Mouse (Mus musculus) ES-E14 (cell line): Measurements from ENCODE around the gene Psmd13. TPM values are rescaled to one million over a fixed set of nuclear protein-coding genes. Genes with fewer than 3 reads are reported as not detected.

Experiments used
- DNase-seq: peaks from one replicate; pipeline ENCODE4 v3.0.0-alpha.2; 2013; ENCODE audit warnings: low read depth, low spot score
- H3K27ac ChIP-seq: 2 replicates; pipeline ENCODE4 v1.5.1; 2012; ENCODE audit warnings: low read depth, mild to moderate bottlenecking, low read length, moderate library complexity, mixed read lengths; ENCODE audit not compliant: poor library complexity, insufficient read depth, severe bottlenecking
- H3K36me3 ChIP-seq: 2 replicates; pipeline ENCODE4 v1.6.1; 2012; ENCODE audit warnings: mild to moderate bottlenecking, low read length, moderate library complexity, mixed read lengths; ENCODE audit not compliant: control insufficient read depth, poor library complexity, insufficient read depth, severe bottlenecking
- H3K4me1 ChIP-seq, 2 experiments: fragments of 150-350 bp in 1 of 2; sonication (generic) in 1 of 2; 2 replicates each; pipeline ENCODE4 v1.6.1; 2012; ENCODE audit warnings: low read length in 2 of 2, mild to moderate bottlenecking in 1 of 2, mixed read lengths in 1 of 2; ENCODE audit not compliant: control insufficient read depth in 2 of 2, insufficient read depth in 2 of 2, poor library complexity in 1 of 2
- H3K4me3 ChIP-seq, 2 experiments: fragments of 150-350 bp in 1 of 2; sonication (generic) in 1 of 2; 2 replicates each; pipeline ENCODE4 v1.5.1; 2012; ENCODE audit warnings: low read length in 2 of 2, low read depth in 1 of 2, mild to moderate bottlenecking in 1 of 2, mixed read lengths in 1 of 2; ENCODE audit not compliant: insufficient read depth in 1 of 2, poor library complexity in 1 of 2, severe bottlenecking in 1 of 2
- H3K9ac ChIP-seq: 2 replicates; pipeline ENCODE4 v1.6.1; 2012; ENCODE audit warnings: low read depth, mild to moderate bottlenecking, low read length, mixed read lengths; ENCODE audit not compliant: poor library complexity, insufficient read depth, severe bottlenecking
- H3K9me3 ChIP-seq: fragments of 150-350 bp; sonication (generic); 2 replicates; pipeline ENCODE4 v1.6.1; 2012; ENCODE audit warnings: low read depth, mild to moderate bottlenecking, low read length; ENCODE audit not compliant: control insufficient read depth, insufficient read depth
- CHD2 ChIP-seq: IDR thresholded peaks from 2 replicates; pipeline ENCODE4 v1.6.1; 2014; ENCODE audit warnings: mild to moderate bottlenecking, low read depth, low read length, inconsistent platforms
- HCFC1 ChIP-seq: IDR thresholded peaks from 2 replicates; pipeline ENCODE4 v1.6.1; 2012; ENCODE audit warnings: low read length, inconsistent platforms, borderline replicate concordance; ENCODE audit not compliant: insufficient read depth
- MAFK ChIP-seq: IDR thresholded peaks from 2 replicates; pipeline ENCODE4 v1.6.1; 2014; ENCODE audit warnings: mild to moderate bottlenecking, low read depth, low read length, inconsistent platforms; ENCODE audit not compliant: insufficient read depth
- ZC3H11A ChIP-seq: IDR thresholded peaks from 2 replicates; pipeline ENCODE4 v1.6.1; 2012; ENCODE audit warnings: low read depth, mild to moderate bottlenecking, inconsistent platforms, low read length, borderline replicate concordance
- ZNF384 ChIP-seq: IDR thresholded peaks from 2 replicates; pipeline ENCODE4 v1.6.1; 2012; ENCODE audit warnings: low read depth, low read length, inconsistent platforms
- in situ Hi-C, 2 experiments: fragments of 600-800 bp; cut with MboI; formaldehyde crosslinking; loops; one replicate each; pipeline ENCODE4 v1.15.1; 2025; ENCODE audit warnings: low sequenced_read_pairs in 2 of 2, inconsistent platforms in 1 of 2; ENCODE audit not compliant: unreplicated experiment in 2 of 2
- total RNA-seq: library from RNA; depleted of rRNA; stranded (reverse); fragments of 300-350 nt; gene quantifications from 2 replicates; pipeline ENCODE4 v1.2.3, GENCODE M21; 2012

Psmd13 gene
- total RNA-seq, 1 experiment, result 199 TPM

DNA sequence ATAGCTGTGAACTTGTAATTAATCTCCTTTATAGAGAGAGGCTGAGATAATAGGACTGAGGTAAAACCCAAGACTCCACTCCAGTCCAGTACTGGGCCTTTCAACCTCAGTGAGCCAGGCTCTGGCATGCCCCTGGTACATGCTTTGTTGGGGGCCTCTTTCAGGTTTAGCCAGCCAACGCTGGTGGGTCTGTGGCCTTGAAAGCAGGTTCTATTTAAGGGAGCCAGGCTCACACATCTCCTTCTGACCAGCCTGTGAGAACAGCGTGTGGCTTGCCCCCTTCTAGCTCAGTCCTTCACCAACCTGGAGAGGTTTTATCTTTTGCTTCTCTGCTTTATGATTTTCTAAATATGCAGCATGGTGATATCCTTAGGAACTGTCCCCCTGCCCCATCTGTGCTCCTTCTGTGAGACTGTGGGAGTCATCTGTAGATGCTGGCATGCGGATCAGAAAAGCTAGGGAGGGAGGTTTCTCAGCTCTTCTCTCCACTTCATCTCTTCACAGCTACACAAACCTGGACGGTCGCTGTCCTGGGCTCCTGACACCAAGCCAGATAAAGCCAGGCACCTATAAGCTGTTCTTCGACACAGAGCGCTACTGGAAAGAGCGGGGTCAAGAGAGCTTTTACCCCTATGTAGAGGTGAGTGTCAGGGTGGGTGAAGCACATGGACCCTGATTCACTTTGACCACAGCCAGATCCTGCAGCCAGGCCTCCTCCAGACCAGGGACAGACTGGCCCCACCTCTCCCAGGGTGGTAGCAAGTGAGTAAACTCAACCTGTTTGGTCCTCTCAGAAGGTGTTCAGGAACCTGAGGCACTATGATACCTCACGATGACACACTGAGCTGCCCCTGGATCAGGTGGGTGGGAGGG, 45.3 kb upstream of the Psmd13 start:
- DNase-seq, result no peak
- Histone ChIP-seq H3K9ac (no peak overlapping the region), H3K4me1 (peaks cover 0 to 13% of the 10 kb centered on the region in 2 experiments; a peak in 2 of 4 replicates), H3K9me3 (no peaks in the 10 kb centered on the region), H3K27ac (no peak overlapping the region), H3K4me3 (no peak overlapping the region), H3K36me3 (peaks cover 4% of the 10 kb centered on the region; the same call in 1 of the 2 replicates)
- TF ChIP-seq HCFC1, result no peak
- in situ Hi-C loops, result loop anchor here in 1 of 2 experiments (25.0 kb wide), 1 partner anchor 226 kb away; the partner anchor contains the start of gene B4galnt4

DNA sequence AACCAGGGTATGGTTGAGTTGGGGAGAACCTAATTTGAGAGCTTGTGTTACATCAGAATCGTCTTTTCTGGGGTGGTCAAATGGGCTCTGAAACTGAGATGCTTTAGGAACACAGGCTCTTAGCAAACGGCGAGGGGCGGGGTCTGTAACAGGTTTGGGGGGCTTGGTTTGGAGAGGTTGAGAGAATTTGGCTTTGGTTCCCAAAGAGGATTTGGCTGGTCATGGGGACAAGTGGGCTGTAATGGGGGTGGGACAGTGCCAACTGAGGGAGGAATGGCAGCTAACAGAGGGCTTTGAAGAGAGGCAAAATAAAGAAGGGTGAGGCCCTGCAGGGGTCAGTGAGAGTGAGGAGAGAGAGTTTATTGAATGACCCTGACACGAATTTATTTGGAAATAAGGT, 42.2 kb upstream of the Psmd13 start:
- H3K4me1 ChIP-seq, result peaks cover 4 to 18% of the 10 kb centered on the region in 2 experiments; a peak in 2 of 4 replicates
- no peak for DNase-seq
- in situ Hi-C loops, result loop anchor here in 1 of 2 experiments (25.0 kb wide), 1 partner anchor 223 kb away; the partner anchor contains the start of gene B4galnt4
- TF ChIP-seq HCFC1 (no peak), ZC3H11A (no peak), CHD2 (no peak)
- H3K9me3 ChIP-seq, result no peaks in the 10 kb centered on the region
- H3K27ac ChIP-seq, result no peak overlapping the region
- H3K4me3 ChIP-seq, result no peak overlapping the region
- H3K36me3 ChIP-seq, result peaks cover 4% of the 10 kb centered on the region; the same call in 1 of the 2 replicates
- H3K9ac ChIP-seq, result no peak overlapping the region

GRCm38 (mm10) chr7:140840750-140841735, 40.7 kb upstream of the Psmd13 start:
- peak overlapping the region; percentile 15 to 27; a peak in 2 of 4 replicates for H3K4me3 ChIP-seq
- TF ChIP-seq HCFC1 (peak; percentile 21; the same call in 1 of the 2 replicates), CHD2 (no peak)

DNA sequence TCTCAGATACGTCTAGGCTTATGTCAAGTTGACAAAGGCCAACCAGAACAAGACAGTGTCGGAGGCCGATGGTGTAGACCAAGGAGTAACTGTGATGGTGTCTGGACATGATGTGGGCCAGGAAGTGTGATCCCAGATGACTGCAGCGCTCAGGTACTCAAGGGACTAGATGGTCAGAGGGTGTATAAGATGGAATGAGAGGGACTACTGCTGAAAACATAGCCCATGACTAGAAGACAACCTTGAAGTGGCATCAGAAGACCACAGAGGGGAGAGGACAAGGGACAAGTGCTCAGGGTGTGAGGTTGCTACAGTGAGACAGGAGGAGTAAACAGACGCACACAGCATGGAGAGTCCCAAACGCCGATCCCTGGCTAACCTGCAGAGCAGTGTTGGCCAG, 38.0 kb upstream of the Psmd13 start:
- in situ Hi-C loops, result loop anchor here (5.0 to 25.0 kb wide), 5 partner anchors 51 to 331 kb away; partner anchors contain the start of genes B4galnt4 (in 1 of the 2), Cox8b (in 1 of the 2) and Rnh1 (in 1 of the 2)
- no peak overlapping the region for H3K27ac ChIP-seq

More at GRCm38 (mm10) chr7:140840750-140841735, 40.7 kb upstream of the Psmd13 start:
- Histone ChIP-seq H3K36me3 (peaks cover 4% of the 10 kb centered on the region; the same call in 1 of the 2 replicates), H3K27ac (peak overlapping the region; percentile 71; the same call in 1 of the 2 replicates), H3K4me1 (peaks cover 4 to 25% of the 10 kb centered on the region in 2 experiments; a peak in 2 of 4 replicates), H3K9me3 (no peaks in the 10 kb centered on the region), H3K9ac (peak overlapping the region; percentile 35; the same call in 1 of the 2 replicates)
- no peak for DNase-seq
- in situ Hi-C loops, result loop anchor here (5.0 to 25.0 kb wide), 5 partner anchors 54 to 334 kb away; partner anchors contain the start of genes B4galnt4 (in 1 of the 2), Cox8b (in 1 of the 2) and Rnh1 (in 1 of the 2)

More for the DNA sequence above, 38.0 kb upstream of the Psmd13 start:
- no peak overlapping the region for H3K4me3 ChIP-seq
- H3K4me1 ChIP-seq, result peaks cover 4 to 26% of the 10 kb centered on the region in 2 experiments; a peak in 2 of 4 replicates
- no peak for TF ChIP-seq CHD2
- TF ChIP-seq ZC3H11A, result no peak
- TF ChIP-seq MAFK, result no peak
- no peak for TF ChIP-seq HCFC1
- TF ChIP-seq ZNF384, result no peak
- H3K9ac ChIP-seq, result no peak overlapping the region
- no peak for DNase-seq
- no peaks in the 10 kb centered on the region for H3K36me3 ChIP-seq
- H3K9me3 ChIP-seq, result no peaks in the 10 kb centered on the region
